Mouse (Mus musculus) megakaryocyte, adult 5-6 weeks (primary cell): ENCODE results near the gene Igfbp7. TPM values are rescaled to one million over a fixed set of nuclear protein-coding genes. Genes with fewer than 3 reads are reported as not detected.

Experiments
- ATAC-seq: 2 replicates; pipeline ENCODE4 v1.8.0; 2016; ENCODE audit warnings: mild to moderate bottlenecking, inconsistent platforms; ENCODE audit not compliant: poor library complexity, severe bottlenecking
- total RNA-seq, 2 experiments: library from RNA; stranded (forward) in 1 of 2; stranded (reverse) in 1 of 2; fragments of 153-499, 151-499 nt in 1 of 2; fragments of 221-1000, 200-1000 nt in 1 of 2; gene quantifications; 2 replicates each; pipeline versions ENCODE4 v1.2.3 to v1.2.4; 2015 to 2017

The Igfbp7 gene
- total RNA-seq, 2 experiments from 2014 or later, result 4.1 to 4.5 TPM

DNA sequence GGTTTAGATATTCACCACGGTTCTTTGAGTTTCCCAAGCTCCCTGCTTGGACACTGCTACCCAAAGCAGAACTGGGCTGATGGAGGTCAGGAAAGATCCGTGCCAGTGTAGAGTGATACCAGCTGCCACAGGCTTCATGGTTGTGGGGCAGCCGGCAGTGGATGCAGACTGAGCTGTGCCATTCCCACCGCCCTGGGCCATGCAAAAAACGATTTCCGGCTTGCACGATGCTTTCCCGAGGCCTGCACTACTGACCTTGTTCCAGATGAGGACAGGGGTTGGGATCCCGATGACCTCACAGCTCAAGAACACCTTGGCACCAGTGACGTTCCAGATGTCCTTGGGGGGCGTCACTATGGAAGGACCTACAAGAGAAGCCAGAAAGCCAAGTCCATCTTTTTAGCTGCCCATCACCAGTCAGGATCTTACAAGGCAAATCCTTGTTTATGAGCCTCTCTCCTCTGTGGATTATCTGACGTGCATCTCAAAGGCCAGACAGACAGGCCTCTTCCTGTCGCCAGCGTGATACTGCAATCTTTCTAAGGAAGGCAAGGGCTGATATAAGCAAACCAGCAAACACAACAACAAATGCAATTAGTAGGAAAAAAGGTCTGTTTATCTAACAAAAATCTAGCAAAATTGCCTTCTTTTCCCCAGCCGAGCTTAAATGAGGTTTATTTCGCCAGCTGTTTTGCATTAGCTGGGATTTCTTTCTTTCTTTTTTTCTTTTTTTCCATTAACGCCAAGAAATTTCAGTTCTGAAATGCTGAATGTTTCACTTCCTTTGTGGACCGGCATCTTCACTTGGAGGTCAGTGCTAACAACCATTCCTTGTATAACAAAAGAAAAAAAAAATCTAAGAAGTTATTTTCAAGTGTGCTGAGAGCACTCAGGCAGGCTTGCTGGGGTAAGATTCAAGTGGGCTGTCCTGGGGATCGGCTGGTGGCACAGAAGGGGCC, 52.3 kb downstream of the Igfbp7 start:
- no peak for ATAC-seq

DNA sequence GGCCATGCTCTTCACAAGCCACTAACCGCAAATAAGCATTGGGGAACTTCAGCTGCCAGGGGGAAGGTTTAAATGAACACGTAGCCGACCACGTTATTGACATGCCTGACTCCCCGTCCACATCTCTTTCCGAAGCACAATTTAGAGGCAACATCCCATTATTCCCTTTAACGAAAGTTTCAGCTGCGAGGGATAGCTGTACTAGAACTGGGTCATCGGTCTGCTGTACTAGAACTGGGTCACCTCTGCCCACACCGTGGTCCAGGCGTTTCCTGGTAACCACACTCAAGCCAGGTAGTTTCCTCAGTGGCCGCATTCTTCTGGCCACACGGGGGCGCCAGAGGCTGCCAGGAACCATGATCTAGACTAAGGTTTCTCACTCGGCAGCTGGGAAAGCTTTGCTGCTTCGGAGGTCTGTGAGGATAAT, 53.5 kb downstream of the Igfbp7 start:
- ATAC-seq, result peak; percentile 84

DNA sequence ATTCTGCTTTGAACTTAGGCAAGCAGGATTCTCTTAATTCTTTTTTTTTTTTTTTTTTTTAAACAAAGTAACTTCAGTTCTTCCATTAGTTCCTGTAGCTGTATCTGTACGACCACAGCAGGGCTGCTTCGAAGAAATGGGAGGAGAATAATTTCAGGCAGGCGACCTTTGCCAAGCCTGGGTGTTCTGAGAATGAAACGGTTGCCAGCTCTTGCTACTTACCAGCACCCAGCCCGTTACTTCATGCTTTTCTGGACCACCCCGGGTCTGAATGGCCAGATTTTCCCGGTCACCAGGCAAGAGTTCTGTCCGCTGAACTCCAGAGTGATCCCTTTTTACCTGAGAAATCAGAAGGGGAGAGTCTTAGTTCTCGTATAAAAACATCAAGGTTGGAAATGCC, 56.1 kb downstream of the Igfbp7 start:
- no peak for ATAC-seq

DNA sequence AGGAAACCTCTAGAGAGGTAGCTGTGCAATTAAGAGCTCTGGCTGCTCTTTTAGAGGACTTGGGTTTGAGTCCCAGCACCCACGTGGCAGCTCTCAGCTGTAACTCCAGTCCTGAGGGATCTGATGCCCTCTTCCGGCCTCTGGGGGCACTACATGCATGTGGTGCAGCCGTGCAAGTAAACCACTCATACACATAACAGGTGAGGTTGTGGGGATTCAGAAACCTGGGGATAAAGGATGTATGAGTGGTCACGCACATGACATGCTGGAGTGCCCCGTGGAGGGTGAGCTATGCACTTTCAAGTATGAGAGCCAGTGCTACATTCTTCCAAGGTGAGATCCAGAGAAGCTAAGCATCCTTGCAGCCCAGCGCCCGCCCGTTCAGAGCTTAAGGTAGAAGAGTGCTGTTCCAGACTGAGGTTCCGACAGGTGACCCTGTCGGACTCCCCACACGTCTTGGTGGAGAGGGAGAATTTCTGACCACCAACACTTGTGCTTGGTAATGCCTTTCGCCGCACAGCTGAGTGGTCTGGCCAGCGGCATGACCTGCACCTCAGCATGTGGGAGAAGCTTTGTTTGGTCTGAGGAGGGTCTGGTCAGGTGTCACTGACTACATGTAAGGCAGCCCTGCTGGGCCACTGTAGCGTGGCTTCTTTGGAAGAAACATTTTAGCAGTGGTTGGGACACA, 57.7 kb downstream of the Igfbp7 start:
- no peak for ATAC-seq

DNA sequence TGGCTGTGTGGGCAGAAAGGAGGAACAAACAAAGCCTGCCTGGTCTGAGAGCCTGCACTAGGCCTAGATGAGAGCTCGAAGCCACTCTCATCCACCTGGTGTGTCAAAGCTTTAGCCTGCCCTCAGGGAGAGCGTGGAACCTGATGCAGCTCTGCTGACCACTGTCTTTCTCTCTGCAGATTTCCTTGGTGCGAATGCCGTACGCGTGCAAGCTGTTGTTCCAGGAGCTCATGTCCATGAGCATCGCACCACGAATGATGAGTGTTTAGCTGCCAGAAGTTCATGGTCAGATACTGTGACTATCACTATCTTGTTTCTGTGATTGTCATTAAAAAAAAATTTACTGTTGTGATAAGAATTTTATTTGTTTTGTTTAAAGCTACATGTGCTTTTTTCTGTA, 58.9 kb downstream of the Igfbp7 start:
- no peak for ATAC-seq

DNA sequence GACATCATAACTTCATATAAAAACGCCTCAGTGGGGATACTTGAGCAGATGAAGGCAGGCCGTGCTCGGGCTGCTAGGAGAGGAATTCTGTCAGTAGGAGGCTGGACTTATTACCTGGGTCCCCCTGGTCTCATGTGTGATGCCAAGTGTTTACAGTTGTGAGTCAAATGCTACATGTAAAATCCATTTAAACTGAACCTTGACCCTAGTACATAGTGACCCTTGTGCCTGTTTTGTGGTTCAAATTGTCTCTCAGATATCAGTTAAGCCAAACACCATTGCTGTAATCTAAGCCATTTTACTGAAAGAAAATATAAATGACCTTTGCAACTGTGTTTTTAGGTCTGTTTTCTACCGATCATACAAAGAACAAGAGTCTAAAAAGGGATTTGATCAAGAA, 67.8 kb downstream of the Igfbp7 start:
- ATAC-seq, result no peak

DNA sequence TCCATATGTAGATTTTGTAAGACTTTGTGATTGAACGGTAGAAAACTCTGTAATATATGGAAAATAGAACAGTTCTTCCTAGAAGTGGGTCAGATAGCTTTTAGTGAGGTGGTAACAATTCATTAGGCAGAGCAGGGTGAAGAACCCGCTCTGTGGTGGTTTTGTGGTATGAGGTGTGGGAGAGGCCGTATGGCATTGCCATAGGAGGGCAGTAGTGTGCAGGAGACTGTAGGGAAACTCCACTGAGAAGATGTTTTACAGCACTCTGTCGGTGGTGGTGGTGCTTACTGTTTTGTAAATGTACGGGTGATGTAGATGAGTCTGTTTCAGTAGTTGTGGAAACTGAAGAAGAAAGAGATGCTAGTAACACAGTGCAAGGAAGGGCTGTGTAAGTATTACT, 77.7 kb downstream of the Igfbp7 start:
- ATAC-seq, result no peak

DNA sequence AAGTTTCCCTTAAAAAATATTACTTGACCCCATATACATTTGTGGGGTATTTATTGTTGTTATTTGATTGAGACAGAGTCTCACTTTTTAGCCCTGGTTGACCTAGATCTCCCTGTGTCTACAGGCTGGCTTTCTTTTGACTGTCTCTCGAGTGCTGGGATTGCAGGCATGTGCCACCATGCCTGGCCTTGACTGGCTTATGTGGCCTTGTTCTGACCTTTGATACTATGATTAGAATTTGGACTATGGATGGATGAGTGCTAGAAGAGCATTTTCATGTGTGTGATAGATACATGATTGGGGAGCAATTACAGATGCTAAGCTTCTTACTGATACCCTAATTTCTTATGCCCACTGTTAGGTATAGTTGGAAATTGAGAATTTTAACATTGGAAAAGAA, 82.9 kb downstream of the Igfbp7 start:
- ATAC-seq, result no peak

DNA sequence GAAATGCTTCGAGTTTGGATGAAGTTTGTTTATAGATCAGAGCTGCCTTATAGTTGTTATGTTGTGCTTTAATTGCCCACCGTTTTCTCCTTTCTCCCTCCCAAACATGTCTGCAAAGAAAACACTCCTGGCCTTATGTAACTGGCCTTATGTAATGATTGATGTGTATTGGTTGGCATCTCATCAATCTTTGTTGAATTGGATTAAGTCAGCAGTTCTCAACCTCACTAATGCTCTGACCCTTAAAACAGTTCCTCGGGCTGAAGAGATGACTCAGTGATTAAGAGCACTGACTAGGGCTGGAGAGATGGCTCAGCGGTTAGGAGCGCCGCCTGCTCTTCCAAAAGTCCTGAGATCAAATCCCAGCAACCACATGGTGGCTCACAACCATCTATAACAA, 92.9 kb downstream of the Igfbp7 start:
- no peak for ATAC-seq

DNA sequence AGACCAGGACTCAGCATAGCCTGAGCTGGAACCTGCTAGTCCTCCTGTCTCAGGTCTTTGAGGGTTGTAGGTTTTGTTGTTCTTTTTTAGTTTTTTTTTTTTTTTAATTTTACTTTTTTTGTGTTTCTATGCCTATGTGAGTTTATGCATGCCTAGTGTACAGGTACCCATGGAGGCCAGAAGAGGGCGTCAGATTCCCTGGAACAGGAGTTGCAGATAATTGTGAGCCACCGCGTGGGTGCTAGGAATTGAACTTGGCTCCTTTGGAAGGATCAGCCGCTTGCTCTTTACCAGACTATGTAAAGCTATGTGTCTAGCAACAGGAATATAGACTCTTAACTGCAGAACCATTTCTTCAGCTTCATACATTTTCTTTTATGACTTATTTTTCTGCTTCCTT, 93.6 kb downstream of the Igfbp7 start:
- ATAC-seq, result no peak

DNA sequence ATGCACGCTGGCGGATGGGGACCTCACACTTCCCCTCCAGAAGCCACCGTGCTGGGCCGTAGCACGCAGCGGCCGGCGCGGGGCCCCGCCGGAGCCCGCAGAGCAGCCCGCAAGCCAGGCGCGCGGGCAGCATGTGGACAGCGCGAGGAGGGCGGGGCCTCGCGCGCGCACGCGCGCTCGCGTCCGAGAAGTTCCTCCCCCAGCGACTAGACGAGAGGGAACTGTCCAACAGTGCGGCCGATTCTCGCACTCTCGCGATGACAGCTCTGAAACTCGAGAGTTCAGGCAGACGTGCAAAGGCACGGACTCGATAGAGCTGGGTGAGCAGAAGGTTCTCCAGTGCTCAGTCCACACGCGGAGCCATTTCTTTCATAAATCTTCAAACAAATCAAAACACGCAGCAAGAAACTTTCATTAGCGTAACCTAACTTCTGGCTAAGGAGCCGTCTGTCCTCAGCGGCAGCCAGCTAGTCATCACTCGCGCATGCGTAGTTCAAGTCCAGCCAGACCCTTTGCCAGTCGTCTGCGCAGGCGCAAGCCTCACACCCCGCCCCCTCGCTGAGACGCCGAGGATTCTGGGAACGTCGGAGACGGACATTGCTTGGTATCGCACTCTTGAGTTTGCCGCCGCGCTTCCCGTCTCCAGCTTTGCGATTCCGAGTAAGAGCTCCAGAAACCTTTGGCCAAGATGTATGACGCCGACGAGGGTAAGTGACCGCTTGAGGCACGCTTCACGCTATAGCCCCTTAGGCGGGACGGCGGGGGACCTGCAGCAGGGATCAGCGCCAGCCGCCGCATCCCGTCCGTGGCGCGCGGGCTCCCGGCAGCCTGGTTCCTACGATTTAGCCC, 97.7 kb downstream of the Igfbp7 start, which contains the start of the genes Noa1 and Polr2b:
Gene Noa1, minus strand, starts transcription at position 161 of the 849 bp plus-strand sequence.
Gene Polr2b, plus strand, starts transcription at position 224 of the 849 bp plus-strand sequence.
- peak; percentile 91 for ATAC-seq

DNA sequence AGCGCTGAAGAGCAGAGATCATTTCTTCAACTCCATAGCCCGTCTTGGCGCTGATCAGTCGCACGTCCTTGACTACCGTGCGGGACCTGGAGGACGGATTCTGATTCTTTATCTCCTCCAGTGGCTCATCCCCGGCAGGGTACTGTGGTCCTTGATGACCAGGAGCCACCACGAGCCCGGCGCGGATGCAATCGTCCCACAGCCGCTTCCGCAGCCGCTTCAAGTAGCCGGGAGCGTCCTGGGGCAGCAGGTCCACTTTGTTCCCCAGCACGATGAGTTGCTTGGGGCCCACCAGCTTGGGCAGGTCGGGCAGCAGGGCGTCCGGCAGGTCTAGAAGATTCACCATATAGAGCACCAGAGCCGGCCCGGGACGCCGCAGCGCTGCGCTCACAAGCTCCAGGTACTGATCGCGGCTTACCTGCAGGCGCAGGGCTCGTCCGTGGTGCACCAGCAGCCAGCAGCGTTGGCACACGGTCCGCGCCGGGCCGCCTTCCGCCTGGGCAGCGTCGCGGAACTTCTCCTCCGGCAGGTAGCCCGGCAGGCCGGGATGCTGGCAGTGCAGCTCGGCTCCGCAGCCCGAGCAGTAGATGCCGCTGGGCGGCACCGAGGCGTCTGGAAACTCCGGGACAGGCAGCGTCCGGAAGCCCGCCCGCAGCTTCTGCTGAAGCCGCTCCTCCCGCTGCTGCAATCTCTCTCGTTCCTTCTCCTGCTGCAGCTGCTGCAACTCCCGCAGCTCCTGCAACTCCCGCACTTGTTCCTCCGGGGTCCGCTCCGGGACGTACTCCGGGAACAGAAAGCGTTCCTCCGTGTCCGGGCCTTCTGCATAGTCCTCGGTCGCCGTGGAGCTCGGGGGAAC, 98.6 kb downstream of the Igfbp7 start:
- ATAC-seq, result peak; percentile 37

DNA sequence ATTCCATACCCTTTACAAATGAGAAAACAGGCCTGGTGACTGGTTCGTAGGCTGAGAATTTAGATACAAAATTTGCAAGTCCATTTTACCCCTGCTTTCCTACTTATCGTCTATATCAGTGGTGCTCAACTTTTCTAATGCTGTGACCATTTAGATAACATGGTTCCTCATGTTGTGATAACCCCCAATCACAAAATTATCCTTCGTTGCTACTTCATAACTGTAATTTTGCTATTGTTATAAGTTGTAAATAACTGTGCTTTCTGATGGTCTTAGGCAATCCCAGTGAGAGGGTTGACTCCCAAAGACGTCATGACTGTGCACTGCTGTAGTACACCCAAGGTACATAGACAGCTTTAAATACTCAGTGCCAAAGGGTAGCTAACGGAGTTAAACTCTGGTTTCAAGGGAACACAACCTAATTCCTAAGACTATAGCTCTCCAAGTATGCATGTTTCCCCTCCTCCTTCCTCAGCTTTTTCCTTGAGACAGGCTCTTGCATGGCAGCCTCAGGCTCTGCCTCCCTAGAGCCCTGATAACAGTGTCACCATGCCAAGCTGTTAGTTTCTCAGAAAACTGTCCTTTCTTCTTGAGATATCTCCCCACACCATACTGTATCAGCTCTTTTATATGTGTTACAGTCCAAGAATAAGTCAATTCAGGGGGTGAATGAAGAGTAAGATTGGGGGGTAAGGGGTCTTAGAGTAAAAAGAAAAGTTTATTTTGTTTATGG, 99.9 kb downstream of the Igfbp7 start:
- ATAC-seq, result no peak

DNA sequence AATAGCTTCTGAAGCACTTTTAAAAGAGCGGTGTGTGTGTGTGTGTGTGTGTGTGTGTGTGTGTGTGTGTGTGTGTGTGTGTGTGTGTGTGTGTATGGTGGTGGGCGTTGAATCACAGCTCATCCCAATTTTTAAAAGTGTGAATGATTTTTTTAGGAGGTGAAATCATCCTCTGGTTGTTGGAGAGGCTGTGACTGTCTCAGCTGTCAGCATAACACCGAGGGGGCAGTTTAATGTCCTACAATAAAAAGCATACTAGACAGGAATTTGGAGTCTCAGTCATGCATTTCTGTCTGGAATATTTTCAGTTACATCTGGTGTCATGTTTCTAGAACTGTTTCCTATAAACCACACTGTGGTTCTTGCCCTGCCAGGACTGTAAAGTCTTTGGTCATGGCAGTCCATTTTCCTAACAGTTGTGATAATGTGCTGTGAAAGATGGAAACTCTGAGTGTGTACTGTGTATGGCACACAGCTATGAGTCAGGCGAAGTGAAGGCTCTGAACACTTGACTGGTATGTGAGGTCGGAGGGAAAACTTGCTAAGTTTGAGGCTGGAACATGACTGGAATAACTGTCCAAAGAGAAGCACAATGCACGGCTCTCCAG, 106.4 kb downstream of the Igfbp7 start:
- no peak for ATAC-seq

DNA sequence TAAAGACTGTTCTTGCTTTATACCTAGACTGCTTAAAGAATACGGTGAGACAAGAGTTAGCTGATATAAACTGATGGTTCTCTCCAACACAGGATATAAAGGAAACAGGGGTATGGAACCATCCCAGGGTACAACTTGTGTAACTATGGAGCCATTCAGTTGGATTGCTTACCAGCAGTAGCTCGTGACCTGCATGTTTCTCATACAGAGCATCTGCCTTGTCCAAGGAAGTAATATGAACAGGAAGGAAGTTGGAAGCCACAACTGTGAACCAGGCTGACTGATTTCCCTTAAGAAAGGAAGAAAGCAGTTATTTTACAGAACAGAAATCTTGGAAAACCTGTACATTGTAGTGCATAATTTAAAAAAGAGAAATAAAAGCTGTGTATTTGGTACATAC, 108.4 kb downstream of the Igfbp7 start:
- ATAC-seq, result no peak
